ENCODE assay signal across 31 mouse cellular contexts in the genomic region with DNA sequence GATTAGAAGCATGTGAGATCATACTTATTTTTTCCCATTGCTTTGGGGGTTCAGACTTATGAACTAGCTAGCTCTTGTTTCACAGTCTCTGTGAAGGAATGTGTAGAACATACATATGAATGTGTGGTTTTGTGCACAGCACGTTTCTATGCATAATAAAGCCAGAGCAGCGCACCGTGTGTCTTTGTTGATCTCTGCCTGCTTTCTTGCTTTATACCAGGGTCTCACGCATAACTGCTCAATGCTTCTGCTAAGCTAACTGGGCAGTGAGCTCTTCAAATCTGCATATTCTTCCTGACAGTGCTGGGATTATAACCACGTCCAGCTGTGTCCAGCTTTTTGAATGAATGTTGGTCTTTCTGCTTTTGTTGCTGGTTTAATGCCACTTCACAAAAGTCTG.
DNase-seq lines count a peak whose midpoint lies in the region; ATAC-seq and TF ChIP-seq lines count a peak whose summit lies in the region.
"Had no signal": no experiment of that assay in that cellular context is flagged by ENCODE, and none has a peak within 500 bp of the region (broad histone marks: within the 10 kb centered on the region; RNA-seq: fewer than 3 reads in every experiment).

No protein-coding gene starts in this region.

- DNase-seq in forebrain, embryonic 11.5 days (ENCODE audit: low spot score) = no peak
- no peak for DNase-seq in midbrain, embryonic 10.5 days (ENCODE audit: low spot score)
- no peak for DNase-seq in midbrain, postnatal 0 days (ENCODE audit: low spot score)
- DNase-seq in ZHBTc4 (ENCODE audit: low read depth, low spot score) = peak; percentile 3
- no peak for DNase-seq in right cerebral cortex, postnatal 4 days
- DNase-seq: adrenal gland, postnatal 10 days; adrenal gland, postnatal 36 days; B cell, adult 2 months; cerebellum, adult 11 months; cerebellum, adult 2 months; cerebellum, adult 9-11 months; cerebellum, postnatal 25 days; gastrocnemius, postnatal 10 days; gastrocnemius, postnatal 36 days; heart, adult 2 months; heart, postnatal 14 days; heart, postnatal 4 days had no signal

- no peaks in the 10 kb centered on the region for H3K27me3 ChIP-seq in forebrain, embryonic 11.5 days (ENCODE audit: control insufficient read depth, insufficient read depth, low read length)
- no peaks in the 10 kb centered on the region for H3K27me3 ChIP-seq in forebrain, embryonic 15.5 days
- no peaks in the 10 kb centered on the region for H3K27me3 ChIP-seq in midbrain, embryonic 10.5 days (ENCODE audit: low read depth, poor library complexity, severe bottlenecking)
- H3K27me3 ChIP-seq in midbrain, embryonic 15.5 days (replicated peaks) = no peaks in the 10 kb centered on the region
- no peaks in the 10 kb centered on the region for H3K27me3 ChIP-seq in midbrain, embryonic 13.5 days
- H3K27me3 ChIP-seq in midbrain, postnatal 0 days (ENCODE audit: insufficient read depth, low read length) = no peaks in the 10 kb centered on the region
- H3K27me3 ChIP-seq: CH12.LX; heart, embryonic 13.5 days; Patski had no signal

- no peak overlapping the region for H3K4me2 ChIP-seq in forebrain, embryonic 11.5 days (ENCODE audit: low read depth, low read length, severe bottlenecking)
- no peak overlapping the region for H3K4me2 ChIP-seq in forebrain, embryonic 15.5 days (replicated peaks)
- no peak overlapping the region for H3K4me2 ChIP-seq in midbrain, embryonic 15.5 days
- no peak overlapping the region for H3K4me2 ChIP-seq in midbrain, embryonic 13.5 days (replicated peaks)
- H3K4me2 ChIP-seq in midbrain, postnatal 0 days (ENCODE audit: low read depth, low read length, poor library complexity, severe bottlenecking) = no peak overlapping the region
- H3K4me2 ChIP-seq: heart, embryonic 13.5 days; hindbrain, embryonic 14.5 days had no signal

- ATAC-seq in forebrain, embryonic 11.5 days (replicated peaks; ENCODE audit: low FRiP score) = peak; percentile 64
- no peak for ATAC-seq in forebrain, embryonic 15.5 days (replicated peaks)
- ATAC-seq in midbrain, embryonic 15.5 days (replicated peaks) = no peak
- peak; percentile 48; the same call in 1 of the 2 replicates for ATAC-seq in midbrain, embryonic 13.5 days
- no peak for ATAC-seq in midbrain, postnatal 0 days (ENCODE audit: low FRiP score)
- ATAC-seq: activated CD4-positive, CD25-positive, alpha-beta regulatory T cell, adult 4 months; hindbrain, postnatal 0 days; inflammation-experienced regulatory T-cells, adult 6 months; intestine, embryonic 16.5 days; Patski had no signal

- TF ChIP-seq CTCF in midbrain, postnatal 0 days (IDR thresholded peaks at IDR 0.05) = no peak

- no peaks in the 10 kb centered on the region for H3K36me3 ChIP-seq in forebrain, embryonic 11.5 days (ENCODE audit: control insufficient read depth, insufficient read depth, low read length)
- H3K36me3 ChIP-seq in forebrain, embryonic 15.5 days = no peaks in the 10 kb centered on the region
- no peaks in the 10 kb centered on the region for H3K36me3 ChIP-seq in midbrain, embryonic 10.5 days
- H3K36me3 ChIP-seq in midbrain, embryonic 15.5 days (replicated peaks) = no peaks in the 10 kb centered on the region
- H3K36me3 ChIP-seq in midbrain, embryonic 13.5 days = no peaks in the 10 kb centered on the region
- H3K36me3 ChIP-seq in midbrain, postnatal 0 days (ENCODE audit: insufficient read depth, low read length) = no peaks in the 10 kb centered on the region
- H3K36me3 ChIP-seq: forebrain, embryonic 10.5 days; G1E; heart, embryonic 10.5 days; heart, embryonic 13.5 days had no signal

- 34% methylated on average over 5 of the region's 5 CpGs for WGBS in forebrain, embryonic 11.5 days
- WGBS in forebrain, embryonic 15.5 days = 24% methylated on average over 5 of the region's 5 CpGs
- WGBS in midbrain, embryonic 10.5 days = 68% methylated on average over 5 of the region's 5 CpGs
- 12% methylated on average over 5 of the region's 5 CpGs for WGBS in midbrain, embryonic 15.5 days
- WGBS in midbrain, embryonic 13.5 days = 13% methylated on average over 5 of the region's 5 CpGs
- WGBS in midbrain, postnatal 0 days = 18% methylated on average over 5 of the region's 5 CpGs

- no peak overlapping the region for H3K9ac ChIP-seq in forebrain, embryonic 11.5 days (ENCODE audit: low read length)
- H3K9ac ChIP-seq in forebrain, embryonic 15.5 days (replicated peaks) = no peak overlapping the region
- no peak overlapping the region for H3K9ac ChIP-seq in midbrain, embryonic 15.5 days
- H3K9ac ChIP-seq in midbrain, embryonic 13.5 days (replicated peaks) = no peak overlapping the region
- no peak overlapping the region for H3K9ac ChIP-seq in midbrain, postnatal 0 days (replicated peaks; ENCODE audit: low read length, poor library complexity, severe bottlenecking)
- H3K9ac ChIP-seq: heart, embryonic 13.5 days; hindbrain, embryonic 14.5 days had no signal

- H3K4me1 ChIP-seq in forebrain, embryonic 11.5 days (replicated peaks; ENCODE audit: control insufficient read depth, insufficient read depth, low read length) = 0 out of 2 replicates have a peak, but pooled peaks cover 2% of the 10 kb centered on the region
- H3K4me1 ChIP-seq in forebrain, embryonic 15.5 days = 0 out of 2 replicates have a peak, but pooled peaks cover 3% of the 10 kb centered on the region
- peaks cover 10% of the 10 kb centered on the region; the same call in 1 of the 2 replicates for H3K4me1 ChIP-seq in midbrain, embryonic 10.5 days
- H3K4me1 ChIP-seq in midbrain, embryonic 15.5 days = peaks cover 3% of the 10 kb centered on the region; the same call in 1 of the 2 replicates
- H3K4me1 ChIP-seq in midbrain, embryonic 13.5 days (replicated peaks) = 0 out of 2 replicates have a peak, but pooled peaks cover 4% of the 10 kb centered on the region
- no peaks in the 10 kb centered on the region for H3K4me1 ChIP-seq in midbrain, postnatal 0 days (ENCODE audit: insufficient read depth, low read length)
- H3K4me1 ChIP-seq: heart, embryonic 10.5 days; heart, embryonic 13.5 days had no signal

- no peak overlapping the region for H3K4me3 ChIP-seq in forebrain, embryonic 11.5 days (ENCODE audit: low read depth, low read length)
- H3K4me3 ChIP-seq in forebrain, embryonic 15.5 days = no peak overlapping the region
- no peak overlapping the region for H3K4me3 ChIP-seq in midbrain, embryonic 10.5 days
- H3K4me3 ChIP-seq in midbrain, embryonic 15.5 days = no peak overlapping the region
- no peak overlapping the region for H3K4me3 ChIP-seq in midbrain, embryonic 13.5 days (replicated peaks)
- no peak overlapping the region for H3K4me3 ChIP-seq in midbrain, postnatal 0 days (ENCODE audit: low read depth, low read length)
- H3K4me3 ChIP-seq: forebrain, embryonic 10.5 days; heart, adult 2 months; heart, embryonic 10.5 days; heart, embryonic 13.5 days had no signal

- H3K9me3 ChIP-seq in forebrain, embryonic 11.5 days (ENCODE audit: control insufficient read depth, low read length) = no peaks in the 10 kb centered on the region
- no peaks in the 10 kb centered on the region for H3K9me3 ChIP-seq in forebrain, embryonic 15.5 days
- H3K9me3 ChIP-seq in midbrain, embryonic 10.5 days (replicated peaks) = no peaks in the 10 kb centered on the region
- H3K9me3 ChIP-seq in midbrain, embryonic 15.5 days = no peaks in the 10 kb centered on the region
- H3K9me3 ChIP-seq in midbrain, embryonic 13.5 days = no peaks in the 10 kb centered on the region
- H3K9me3 ChIP-seq in midbrain, postnatal 0 days (ENCODE audit: low read length) = no peaks in the 10 kb centered on the region
- H3K9me3 ChIP-seq: forebrain, embryonic 10.5 days; heart, embryonic 10.5 days; heart, embryonic 13.5 days had no signal

- peak overlapping the region; percentile 41; the same call in 1 of the 2 replicates for H3K27ac ChIP-seq in forebrain, embryonic 11.5 days (ENCODE audit: low read depth, low read length)
- H3K27ac ChIP-seq in forebrain, embryonic 15.5 days (replicated peaks) = no peak overlapping the region
- H3K27ac ChIP-seq in midbrain, embryonic 10.5 days (replicated peaks) = 0 out of 2 replicates have a peak overlapping the region, but pooled peaks have one; percentile 5
- H3K27ac ChIP-seq in midbrain, embryonic 15.5 days = no peak overlapping the region
- H3K27ac ChIP-seq in midbrain, embryonic 13.5 days = no peak overlapping the region
- H3K27ac ChIP-seq in midbrain, postnatal 0 days (ENCODE audit: low read depth, low read length) = no peak overlapping the region
- H3K27ac ChIP-seq: forebrain, embryonic 10.5 days; heart, adult 2 months; heart, embryonic 10.5 days; heart, embryonic 13.5 days; hindbrain, embryonic 14.5 days; hindbrain, postnatal 0 days had no signal

Comparison
In these comparisons a context has a peak if more than half of its experiments do, and no peak if none do; other contexts are left out.
1. ATAC-seq: peak in forebrain, embryonic 11.5 days (single experiment) and midbrain, embryonic 13.5 days (single experiment); none in forebrain, embryonic 15.5 days (single experiment), midbrain, embryonic 15.5 days (single experiment) and midbrain, postnatal 0 days (single experiment).
2. H3K27ac ChIP-seq: peak in forebrain, embryonic 11.5 days (single experiment) and midbrain, embryonic 10.5 days (single experiment); none in forebrain, embryonic 15.5 days (single experiment), midbrain, embryonic 15.5 days (single experiment), midbrain, embryonic 13.5 days (single experiment) and midbrain, postnatal 0 days (single experiment).